Mouse (Mus musculus) ZHBTc4 (cell line): ENCODE measurements around the gene Kctd7.
A peak's percentile ranks its signal among the peaks of the same experiment; 100 is the strongest.

Experiments used
- DNase-seq: peaks from one replicate; pipeline ENCODE4 v3.0.0-alpha.2; 2011; ENCODE audit warnings: low read depth, low spot score

Kctd7 gene

GRCm38 (mm10) chr5:130144334-130145312 is at the start of gene Kctd7:
Gene Kctd7, plus strand, starts transcription at chr5:130144861.
- DNase-seq = peak; percentile 98

- peak; percentile 96 for DNase-seq
Measured at GRCm38 (mm10) chr5:130096754-130097153, 47.9 kb upstream of the Kctd7 start.

- DNase-seq = no peak
Measured at GRCm38 (mm10) chr5:130097837-130098236, 46.8 kb upstream of the Kctd7 start.

- DNase-seq = no peak
Measured at GRCm38 (mm10) chr5:130101724-130102123, 42.9 kb upstream of the Kctd7 start.

- DNase-seq = no peak
Measured at GRCm38 (mm10) chr5:130109348-130109747, 35.3 kb upstream of the Kctd7 start.

- peak; percentile 30 for DNase-seq
Measured at GRCm38 (mm10) chr5:130110632-130111464, 33.8 kb upstream of the Kctd7 start.

- no peak for DNase-seq
Measured at GRCm38 (mm10) chr5:130112653-130113052, 32.0 kb upstream of the Kctd7 start.

- DNase-seq = no peak
Measured at GRCm38 (mm10) chr5:130116116-130116515, 28.5 kb upstream of the Kctd7 start.

GRCm38 (mm10) chr5:130116857-130117256 is 27.8 kb upstream of the Kctd7 start:
- no peak for DNase-seq

GRCm38 (mm10) chr5:130117932-130118331 is 26.7 kb upstream of the Kctd7 start:
- DNase-seq = no peak

GRCm38 (mm10) chr5:130119236-130119635 is 25.4 kb upstream of the Kctd7 start:
- DNase-seq = no peak

- no peak for DNase-seq
Measured at GRCm38 (mm10) chr5:130120070-130120736, 24.5 kb upstream of the Kctd7 start.

GRCm38 (mm10) chr5:130120904-130121303 is 23.8 kb upstream of the Kctd7 start:
- DNase-seq = peak; percentile 13

- DNase-seq = no peak
Measured at GRCm38 (mm10) chr5:130122355-130122754, 22.3 kb upstream of the Kctd7 start.

- DNase-seq = no peak
Measured at GRCm38 (mm10) chr5:130124271-130124670, 20.4 kb upstream of the Kctd7 start.

GRCm38 (mm10) chr5:130128686-130129523 is 15.8 kb upstream of the Kctd7 start:
- DNase-seq = peak; percentile 17

- no peak for DNase-seq
Measured at GRCm38 (mm10) chr5:130129524-130129793, 15.2 kb upstream of the Kctd7 start.

- no peak for DNase-seq
Measured at GRCm38 (mm10) chr5:130136597-130136996, 8.1 kb upstream of the Kctd7 start.

GRCm38 (mm10) chr5:130139393-130139792 is 5.3 kb upstream of the Kctd7 start:
- peak; percentile 73 for DNase-seq

- no peak for DNase-seq
Measured at GRCm38 (mm10) chr5:130141138-130141537, 3.5 kb upstream of the Kctd7 start.

GRCm38 (mm10) chr5:130142041-130142440 is 2.6 kb upstream of the Kctd7 start:
- DNase-seq = no peak
